Mouse (Mus musculus): ENCODE measurements around the gene Arhgap45.

The Arhgap45 gene

DNA sequence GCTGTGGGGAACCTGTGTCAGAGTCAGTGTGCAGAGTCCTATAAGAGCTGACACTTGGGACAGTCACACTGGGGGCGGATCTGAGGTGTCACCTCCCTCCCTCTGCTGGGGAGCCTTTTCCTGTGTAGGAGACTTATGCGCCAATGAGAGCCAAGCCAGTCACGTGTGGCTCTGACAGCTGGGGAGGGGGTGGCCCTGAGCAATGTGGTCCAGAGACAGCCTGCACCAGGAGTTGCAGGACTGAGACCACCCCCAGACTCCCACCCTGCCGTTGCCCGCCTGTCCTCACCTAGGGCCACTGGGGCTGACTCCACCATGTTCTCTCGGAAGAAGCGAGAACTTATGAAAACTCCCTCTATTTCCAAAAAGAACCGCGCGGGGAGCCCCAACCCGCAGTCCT is at the start of gene Arhgap45:
Arhgap45 (plus strand) TSS at position 143 of the 400 bp plus-strand sequence.
- DNase-seq = peak; percentile 86

DNA sequence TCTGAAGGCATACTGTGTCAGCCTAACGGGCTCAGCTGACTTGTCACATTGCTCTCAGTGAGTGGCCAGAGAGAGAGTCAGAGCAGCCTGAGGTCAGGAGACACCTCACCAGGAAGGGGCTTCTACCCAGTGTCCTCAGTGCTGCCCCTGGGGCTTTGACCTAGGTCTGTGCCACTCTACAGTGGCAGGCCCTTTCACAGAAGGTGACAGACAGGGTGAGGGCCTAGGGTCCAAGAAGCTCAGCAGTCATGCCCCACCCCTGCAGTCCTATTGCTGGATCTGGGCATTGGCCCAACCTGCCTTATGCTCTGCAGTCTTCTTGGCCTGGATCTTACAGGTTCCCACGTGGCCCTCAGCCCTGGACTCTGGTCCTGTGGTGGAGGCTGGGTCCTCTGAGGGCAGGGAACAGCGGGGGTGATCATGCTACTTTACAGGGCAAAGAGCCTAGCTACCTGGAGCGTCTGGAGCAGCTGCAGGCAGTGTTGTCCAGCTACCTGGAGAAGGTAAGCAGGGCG is 49.5 kb upstream of the Arhgap45 start:
- no peak for DNase-seq

DNA sequence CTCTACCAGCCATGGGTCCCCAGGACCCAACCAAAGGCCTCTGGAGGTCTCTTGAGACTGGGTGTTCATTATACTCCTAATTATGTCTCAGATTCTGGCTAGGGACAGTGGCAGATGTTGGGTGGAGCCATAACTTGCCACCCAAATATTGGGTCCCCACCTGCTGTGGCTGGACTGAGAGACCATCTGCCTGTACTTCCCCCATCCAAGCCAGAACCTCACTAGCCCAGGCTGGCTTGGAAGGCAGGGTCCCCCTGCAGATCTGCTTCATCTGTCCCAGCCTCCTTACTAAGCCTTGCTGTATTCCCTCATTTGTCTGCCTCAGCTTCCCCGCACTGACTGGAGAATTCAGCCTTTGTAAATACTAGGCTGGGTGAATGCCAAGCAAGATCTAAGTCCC is 48.3 kb upstream of the Arhgap45 start:
- no peak for DNase-seq

GRCm38 (mm10) chr10:79969124-79969568 is 47.3 kb upstream of the Arhgap45 start:
- DNase-seq = no peak

GRCm38 (mm10) chr10:79970415-79971182 is 45.9 kb upstream of the Arhgap45 start, which contains the start of gene Grin3b:
Grin3b (plus strand) TSS chr10:79970715.
- DNase-seq = no peak

- DNase-seq = no peak
Observed at GRCm38 (mm10) chr10:79971183-79971497, 45.3 kb upstream of the Arhgap45 start.

GRCm38 (mm10) chr10:79972831-79973230 is 43.6 kb upstream of the Arhgap45 start:
- no peak for DNase-seq

DNA sequence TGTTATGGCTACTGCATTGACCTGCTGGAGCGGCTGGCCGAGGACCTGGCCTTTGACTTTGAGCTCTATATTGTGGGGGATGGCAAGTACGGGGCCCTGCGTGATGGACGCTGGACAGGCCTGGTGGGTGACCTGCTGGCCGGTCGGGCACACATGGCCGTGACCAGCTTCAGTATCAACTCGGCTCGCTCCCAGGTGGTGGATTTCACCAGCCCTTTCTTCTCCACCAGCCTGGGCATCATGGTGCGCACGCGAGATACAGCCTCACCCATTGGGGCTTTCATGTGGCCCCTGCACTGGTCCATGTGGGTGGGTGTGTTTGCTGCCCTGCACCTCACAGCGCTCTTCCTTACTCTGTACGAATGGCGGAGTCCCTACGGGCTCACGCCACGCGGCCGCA is 42.4 kb upstream of the Arhgap45 start:
- no peak for DNase-seq

DNA sequence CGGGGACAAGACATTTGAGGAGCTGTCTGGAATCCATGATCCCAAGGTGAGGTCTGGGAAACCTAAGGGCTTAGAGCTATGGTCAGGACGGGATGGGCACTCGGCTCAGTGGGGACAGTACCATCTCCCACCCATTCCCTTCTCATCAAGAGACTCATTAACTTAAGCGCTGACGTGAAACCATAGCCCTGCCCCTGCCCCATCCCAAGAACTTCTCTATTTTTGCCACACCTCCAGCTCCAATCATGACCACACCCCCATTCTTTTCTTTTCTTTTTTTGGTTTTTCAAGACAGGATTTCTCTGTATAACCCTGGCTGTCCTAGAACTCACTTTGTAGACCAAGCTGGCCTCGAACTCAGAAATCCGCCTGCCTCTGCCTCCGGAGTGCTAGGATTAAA is 41.8 kb upstream of the Arhgap45 start:
- no peak for DNase-seq

DNA sequence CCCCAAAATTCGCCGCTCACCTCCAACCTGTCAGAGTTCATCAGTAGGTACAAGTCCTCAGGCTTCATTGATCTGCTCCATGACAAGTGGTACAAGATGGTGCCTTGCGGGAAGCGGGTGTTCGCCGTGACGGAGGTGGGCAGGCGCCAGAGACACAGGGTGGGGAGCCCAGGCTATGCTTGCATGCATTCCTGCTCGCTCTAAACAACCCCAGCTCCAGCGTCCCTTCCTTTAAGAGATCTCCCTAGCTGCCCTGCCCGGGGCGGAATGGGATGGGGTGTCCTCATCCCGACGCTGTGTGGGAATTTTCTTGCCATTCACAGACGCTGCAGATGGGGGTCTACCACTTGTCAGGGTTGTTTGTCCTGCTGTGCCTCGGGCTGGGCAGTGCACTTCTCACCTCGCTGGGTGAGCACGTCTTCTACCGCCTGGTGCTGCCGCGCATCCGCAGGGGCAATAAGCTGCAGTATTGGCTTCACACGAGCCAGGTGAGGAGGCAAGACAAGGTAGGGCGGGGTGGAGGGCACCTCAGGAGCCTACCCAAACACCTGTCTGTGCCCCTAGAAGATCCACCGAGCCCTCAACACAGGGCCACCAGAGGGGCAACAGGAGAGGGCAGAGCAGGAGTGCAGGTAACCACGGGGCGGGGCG is 40.3 kb upstream of the Arhgap45 start:
- DNase-seq = no peak

- no peak for DNase-seq
Observed at GRCm38 (mm10) chr10:79976722-79977107, 39.7 kb upstream of the Arhgap45 start.

GRCm38 (mm10) chr10:79977324-79977723 is 39.1 kb upstream of the Arhgap45 start:
- DNase-seq = no peak

DNA sequence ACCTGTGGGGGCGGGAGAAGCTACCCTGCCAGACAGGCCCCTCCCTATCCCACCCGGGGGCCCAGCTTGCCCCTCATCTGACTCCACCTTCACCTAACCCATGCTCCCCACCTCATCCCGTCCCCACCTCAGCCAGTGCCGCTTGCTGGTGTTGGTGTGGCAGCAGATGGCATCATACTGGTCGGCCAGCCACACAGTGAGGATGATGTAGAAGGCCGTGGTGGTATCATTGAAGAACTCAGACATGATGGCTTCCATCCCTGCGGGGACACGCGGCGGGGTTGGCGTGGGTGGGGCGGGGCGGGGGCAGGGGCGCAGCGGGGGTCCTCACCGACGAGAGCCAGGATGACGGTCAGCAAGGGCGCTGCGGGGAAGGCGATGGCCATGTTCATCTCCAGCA is 38.4 kb upstream of the Arhgap45 start:
- DNase-seq = no peak

DNA sequence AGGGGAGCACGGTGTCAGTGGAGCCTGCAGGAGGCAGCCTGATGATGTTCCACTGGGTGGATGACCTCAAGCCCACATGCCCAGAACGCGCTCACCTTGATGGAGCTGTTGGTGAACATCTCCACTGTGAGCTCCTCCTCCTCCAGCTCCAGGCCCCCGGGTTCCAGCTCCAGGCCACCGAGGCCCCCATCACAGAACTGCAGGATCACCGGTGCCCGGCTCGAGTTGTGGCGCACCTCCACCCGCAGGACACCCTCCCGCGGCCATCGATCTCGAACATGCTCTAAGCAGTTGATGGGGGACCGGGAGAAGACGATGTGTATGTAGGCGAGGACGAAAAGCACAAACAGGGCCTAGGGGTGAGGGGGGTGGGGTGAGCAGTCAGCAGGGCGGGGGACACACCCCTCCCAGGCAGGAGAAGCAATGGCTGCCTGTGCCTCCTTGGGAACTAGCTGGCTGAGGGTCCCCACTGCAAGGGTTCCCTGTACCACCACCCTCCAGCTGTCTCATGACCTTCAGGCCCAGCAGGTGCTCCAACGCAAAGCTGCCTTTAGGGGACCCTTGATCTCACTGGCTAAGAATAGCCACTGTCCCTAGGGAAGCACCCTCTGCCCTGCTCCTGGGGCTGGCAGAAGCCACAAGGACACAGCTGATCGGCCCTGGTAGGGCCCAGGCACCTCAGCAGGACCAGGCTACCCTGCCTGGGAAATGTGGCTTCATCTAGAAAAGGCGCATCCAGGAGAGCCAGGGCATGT is 36.9 kb upstream of the Arhgap45 start:
- DNase-seq = no peak

- no peak for DNase-seq
Observed at GRCm38 (mm10) chr10:79983205-79983604, 33.2 kb upstream of the Arhgap45 start.

- peak; percentile 78 for DNase-seq
Observed at GRCm38 (mm10) chr10:79983670-79984069, 32.8 kb upstream of the Arhgap45 start.

- DNase-seq = peak; percentile 85
Observed at GRCm38 (mm10) chr10:79984195-79984816, 32.1 kb upstream of the Arhgap45 start, which contains the start of gene Tmem259. Tmem259 (minus strand) TSS chr10:79984330.

DNA sequence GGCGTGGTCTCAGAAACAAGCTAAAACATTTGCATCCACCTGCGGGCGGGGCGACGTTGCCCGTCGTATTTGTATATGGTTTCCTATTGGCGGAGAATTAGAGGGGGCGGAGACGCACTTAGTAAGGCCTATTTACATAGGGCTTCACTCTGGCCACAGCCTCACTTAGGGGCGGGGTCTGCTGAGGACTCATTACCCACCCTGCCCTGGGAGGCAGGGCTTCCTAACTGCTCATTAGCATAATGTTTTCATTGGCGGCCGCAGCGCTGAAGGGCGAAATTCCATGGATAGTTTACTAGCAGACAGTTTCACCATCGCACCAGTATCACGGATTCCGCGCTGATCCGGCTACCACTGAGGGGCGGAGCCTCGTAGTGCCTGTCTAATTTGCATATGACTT is 31.6 kb upstream of the Arhgap45 start:
- peak; percentile 100 for DNase-seq

DNA sequence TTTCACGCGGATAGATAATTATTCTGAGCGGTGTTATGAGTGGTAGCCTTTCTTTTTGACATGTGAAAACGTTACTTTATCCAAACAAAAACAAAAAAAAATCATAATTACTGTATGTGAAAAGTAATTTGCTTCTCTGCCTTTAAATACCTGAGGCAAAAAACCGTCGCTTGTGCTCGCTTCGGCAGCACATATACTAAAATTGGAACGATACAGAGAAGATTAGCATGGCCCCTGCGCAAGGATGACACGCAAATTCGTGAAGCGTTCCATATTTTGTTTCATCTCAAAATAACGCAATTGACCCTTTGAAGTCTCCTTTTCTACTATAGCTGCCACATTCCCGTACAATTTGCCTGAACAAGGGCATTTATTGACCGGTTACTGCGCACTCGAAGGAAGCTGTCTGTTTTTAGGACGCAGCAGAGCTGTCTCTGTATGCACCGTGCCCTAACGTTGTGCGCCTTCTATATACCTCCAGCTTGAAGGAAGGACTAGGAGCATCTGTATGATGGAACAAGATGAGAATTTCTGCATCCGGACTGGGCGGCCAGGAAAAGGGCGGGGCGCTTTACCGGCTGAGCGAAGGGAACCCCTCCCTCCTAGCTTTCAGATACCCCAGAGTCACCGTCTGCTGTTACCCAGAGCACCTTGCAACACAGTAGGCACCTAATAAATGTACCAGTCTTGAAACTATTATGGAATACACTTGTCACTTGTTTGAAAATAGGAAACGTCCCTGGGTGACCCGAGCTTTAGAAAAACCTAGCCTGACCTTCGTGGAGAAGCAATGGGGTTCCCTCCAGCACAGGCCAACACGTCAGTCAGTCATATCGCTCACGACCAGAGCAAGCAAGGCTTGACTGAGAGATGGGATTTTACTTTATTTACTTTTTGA is 30.9 kb upstream of the Arhgap45 start:
- DNase-seq = peak; percentile 69

- DNase-seq = no peak
Observed at GRCm38 (mm10) chr10:79986232-79986878, 30.1 kb upstream of the Arhgap45 start.

GRCm38 (mm10) chr10:79986963-79987362 is 29.5 kb upstream of the Arhgap45 start:
- peak; percentile 85 for DNase-seq

All from layer of hippocampus, adult 9-11 months (tissue).